Mouse (Mus musculus) CH12.LX (cell line): ENCODE measurements around the gene Ttc25. TPM values are rescaled to one million over a fixed set of nuclear protein-coding genes. Genes with fewer than 3 reads are reported as not detected.

Experiments used
- DNase-seq: peaks from one replicate; pipeline ENCODE4 v3.0.0-alpha.2; 2013; ENCODE audit errors: extremely low read depth
- H3K27ac ChIP-seq: 2 replicates; pipeline ENCODE4 v1.5.1; 2012; ENCODE audit warnings: low read depth, mild to moderate bottlenecking, control low read depth, moderate library complexity; ENCODE audit not compliant: insufficient read depth
- H3K27me3 ChIP-seq: replicated peaks from 2 replicates; pipeline ENCODE3; 2012; ENCODE audit warnings: inconsistent platforms
- H3K36me3 ChIP-seq, 2 experiments: replicated peaks in 1 of 2; 2 replicates each; pipeline versions ENCODE3 to v1.6.1; 2012; ENCODE audit warnings: inconsistent platforms in 1 of 2, low read length in 1 of 2, mild to moderate bottlenecking in 1 of 2, mixed read lengths in 1 of 2, moderate library complexity in 1 of 2; ENCODE audit not compliant: control insufficient read depth in 1 of 2, insufficient read depth in 1 of 2
- H3K4me1 ChIP-seq, 2 experiments: 2 replicates each; pipeline ENCODE4 v1.6.1; 2012; ENCODE audit warnings: inconsistent platforms in 1 of 2, moderate library complexity in 1 of 2; ENCODE audit not compliant: insufficient read depth in 2 of 2, control insufficient read depth in 1 of 2
- H3K4me2 ChIP-seq: 2 replicates; pipeline ENCODE4 v1.6.1; 2012; ENCODE audit warnings: low read depth, mild to moderate bottlenecking, control low read depth; ENCODE audit not compliant: poor library complexity, insufficient read depth, severe bottlenecking
- H3K4me3 ChIP-seq, 3 experiments: fragments of 150-350 bp in 1 of 3; sonication (generic) in 1 of 3; replicated peaks in 1 of 3; 2 replicates each; pipeline versions ENCODE3 to v1.5.1; 2011 to 2012; ENCODE audit warnings: low read depth in 2 of 3, low read length in 2 of 3, mild to moderate bottlenecking in 2 of 3, moderate library complexity in 2 of 3, control low read depth in 1 of 3, improper control_type of control experiment in 1 of 3, inconsistent platforms in 1 of 3, mixed read lengths in 1 of 3; ENCODE audit not compliant: poor library complexity in 1 of 3
- H3K79me2 ChIP-seq: replicated peaks from 2 replicates; pipeline ENCODE4 v1.6.1; 2012; ENCODE audit warnings: mild to moderate bottlenecking, moderate library complexity; ENCODE audit not compliant: control insufficient read depth, poor library complexity, insufficient read depth, severe bottlenecking; ENCODE audit errors: extremely low read depth
- H3K9ac ChIP-seq: 2 replicates; pipeline ENCODE4 v1.6.1; 2012; ENCODE audit warnings: low read depth, mild to moderate bottlenecking, control low read depth, moderate library complexity; ENCODE audit not compliant: insufficient read depth
- H3K9me3 ChIP-seq: replicated peaks from 2 replicates; pipeline ENCODE3; 2012; ENCODE audit warnings: low read length, inconsistent platforms, mixed read lengths
- BHLHE40 ChIP-seq: IDR thresholded peaks from 2 replicates; pipeline ENCODE4 v1.6.1; 2011; ENCODE audit warnings: mild to moderate bottlenecking, low read depth, low read length, improper control_type of control experiment
- CHD2 ChIP-seq: IDR thresholded peaks from 2 replicates; pipeline ENCODE4 v1.6.1; 2011; ENCODE audit warnings: low read length, improper control_type of control experiment
- ELF1 ChIP-seq: IDR thresholded peaks from 2 replicates; pipeline ENCODE4 v1.6.1; 2014; ENCODE audit warnings: low read depth, mild to moderate bottlenecking, inconsistent platforms, low read length, improper control_type of control experiment
- EP300 ChIP-seq: IDR thresholded peaks from 2 replicates; pipeline ENCODE4 v1.6.1; 2011; ENCODE audit warnings: low read length, improper control_type of control experiment
- ETS1 ChIP-seq: conservative IDR thresholded peaks from 2 replicates; pipeline ENCODE4 v1.6.1; 2012; ENCODE audit warnings: low read depth, mild to moderate bottlenecking, inconsistent platforms, low read length, improper control_type of control experiment, moderate library complexity
- GABPA ChIP-seq: IDR thresholded peaks from 2 replicates; pipeline ENCODE4 v1.6.1; 2012; ENCODE audit warnings: low read depth, low read length, improper control_type of control experiment, inconsistent platforms; ENCODE audit not compliant: insufficient replicate concordance
- HCFC1 ChIP-seq: IDR thresholded peaks from 2 replicates; pipeline ENCODE4 v1.6.1; 2012; ENCODE audit warnings: low read depth, mild to moderate bottlenecking, inconsistent platforms, low read length, improper control_type of control experiment
- IRF4 ChIP-seq: IDR thresholded peaks from 2 replicates; pipeline ENCODE4 v1.6.1; 2014; ENCODE audit warnings: low read depth, mild to moderate bottlenecking, inconsistent platforms, low read length, improper control_type of control experiment
- JUND ChIP-seq: conservative IDR thresholded peaks from 2 replicates; pipeline ENCODE4 v1.6.1; 2011; ENCODE audit warnings: low read depth, low read length, improper control_type of control experiment
- KAT2A ChIP-seq: IDR thresholded peaks from 2 replicates; pipeline ENCODE4 v1.6.1; 2012; ENCODE audit warnings: low read length, improper control_type of control experiment, inconsistent platforms; ENCODE audit not compliant: insufficient replicate concordance
- MAX ChIP-seq: IDR thresholded peaks from 2 replicates; pipeline ENCODE4 v1.6.1; 2011; ENCODE audit warnings: low read length, improper control_type of control experiment
- MEF2A ChIP-seq: IDR thresholded peaks from 2 replicates; pipeline ENCODE4 v1.6.1; 2014; ENCODE audit warnings: low read depth, mild to moderate bottlenecking, inconsistent platforms, low read length, improper control_type of control experiment, borderline replicate concordance
- MXI1 ChIP-seq: IDR thresholded peaks from 2 replicates; pipeline ENCODE4 v1.6.1; 2011; ENCODE audit warnings: mild to moderate bottlenecking, low read depth, low read length, improper control_type of control experiment
- MYC ChIP-seq: IDR thresholded peaks from 2 replicates; pipeline ENCODE4 v1.6.1; 2011; ENCODE audit warnings: low read depth, mild to moderate bottlenecking, improper control_type of control experiment, low read length
- PAX5 ChIP-seq: IDR thresholded peaks from 2 replicates; pipeline ENCODE4 v1.6.1; 2012; ENCODE audit warnings: low read length, inconsistent platforms, mixed read lengths
- SIN3A ChIP-seq: IDR thresholded peaks from 2 replicates; pipeline ENCODE4 v1.6.1; 2012; ENCODE audit warnings: low read length, improper control_type of control experiment, inconsistent platforms
- TBP ChIP-seq: conservative IDR thresholded peaks from 2 replicates; pipeline ENCODE4 v1.6.1; 2011; ENCODE audit warnings: low read depth, low read length, improper control_type of control experiment
- TCF12 ChIP-seq: IDR thresholded peaks from 2 replicates; pipeline ENCODE4 v1.6.1; 2014; ENCODE audit warnings: low read depth, mild to moderate bottlenecking, inconsistent platforms, low read length, improper control_type of control experiment
- UBTF ChIP-seq: IDR thresholded peaks from 2 replicates; pipeline ENCODE4 v1.6.1; 2012; ENCODE audit warnings: low read depth, mild to moderate bottlenecking, inconsistent platforms, low read length, improper control_type of control experiment, moderate library complexity
- USF1 ChIP-seq: IDR thresholded peaks from 2 replicates; pipeline ENCODE4 v1.6.1; 2014; ENCODE audit warnings: low read depth, mild to moderate bottlenecking, inconsistent platforms, low read length, improper control_type of control experiment
- ZMIZ1 ChIP-seq: IDR thresholded peaks from 2 replicates; pipeline ENCODE4 v1.6.1; 2012; ENCODE audit warnings: low read depth, mild to moderate bottlenecking, inconsistent platforms, low read length, improper control_type of control experiment
- dilution Hi-C: fragments of 300-500 bp; cut with MboI; formaldehyde crosslinking; loops from 2 replicates; pipeline ENCODE4 v1.14.3; 2020; ENCODE audit warnings: low sequenced_read_pairs; ENCODE audit not compliant: extremely low pct_unique_long_range_greater_than_20kb, extremely low pct_ligation_motif_present
- in situ Hi-C: fragments of 300-500 bp; cut with MboI; formaldehyde crosslinking; loops from 3 replicates; pipeline ENCODE4 v1.14.3; 2019; ENCODE audit warnings: low sequenced_read_pairs, low pct_ligation_motif_present, low pct_unique_long_range_greater_than_20kb, mixed read lengths
- polyA plus RNA-seq: library from polyadenylated mRNA; unstranded; fragments of >175 nt; gene quantifications from 2 replicates; pipeline ENCODE4 v1.2.1, GENCODE M21; 2012; ENCODE audit warnings: low read depth; ENCODE audit not compliant: insufficient read length
- total RNA-seq, 2 experiments: library from RNA; depleted of rRNA; stranded (reverse); fragments of 300-350 nt in 1 of 2; fragments of >200 nt in 1 of 2; gene quantifications; 2 replicates each; pipeline ENCODE4 v1.2.3; 2012 to 2014

Gene Ttc25
- total and polyA plus RNA-seq, 3 experiments = 0.51 to 12.8 (median 1.3) TPM

DNA sequence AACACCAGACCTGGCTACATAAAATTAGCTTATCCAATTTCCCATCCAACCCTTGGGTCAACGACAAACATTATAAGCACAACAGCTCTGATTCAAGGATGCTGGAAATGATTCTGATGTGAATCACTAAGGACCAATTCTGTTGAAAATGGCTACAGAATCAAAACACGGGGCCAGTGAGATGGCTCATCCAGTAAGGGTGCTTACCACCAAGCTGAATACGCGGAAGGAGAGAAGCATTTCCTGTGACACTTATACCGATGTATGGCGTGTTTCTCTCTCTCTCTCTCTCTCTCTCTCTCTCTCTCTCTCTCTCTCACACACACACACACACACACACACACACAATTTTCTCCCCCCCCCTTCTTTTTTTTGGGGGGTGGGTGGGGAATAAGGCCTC, 61.7 kb downstream of the Ttc25 start:
- no peak for DNase-seq
- no peak for TF ChIP-seq TBP
- TF ChIP-seq KAT2A = no peak
- TF ChIP-seq IRF4 = no peak
- no peak for TF ChIP-seq PAX5
- TF ChIP-seq SIN3A = no peak
- TF ChIP-seq MXI1 = no peak
- in situ Hi-C loops (no loop called here), dilution Hi-C loops (no loop called here)
- Histone ChIP-seq H3K27me3 (no peaks in the 10 kb centered on the region), H3K9me3 (no peaks in the 10 kb centered on the region), H3K27ac (no peak overlapping the region), H3K4me2 (no peak overlapping the region), H3K4me1 (peaks cover 14 to 82% of the 10 kb centered on the region in 2 experiments), H3K4me3 (no peak overlapping the region), H3K36me3 (peaks cover 11 to 73% of the 10 kb centered on the region in 2 experiments), H3K79me2 (peaks cover 100% of the 10 kb centered on the region), H3K9ac (no peak overlapping the region)

DNA sequence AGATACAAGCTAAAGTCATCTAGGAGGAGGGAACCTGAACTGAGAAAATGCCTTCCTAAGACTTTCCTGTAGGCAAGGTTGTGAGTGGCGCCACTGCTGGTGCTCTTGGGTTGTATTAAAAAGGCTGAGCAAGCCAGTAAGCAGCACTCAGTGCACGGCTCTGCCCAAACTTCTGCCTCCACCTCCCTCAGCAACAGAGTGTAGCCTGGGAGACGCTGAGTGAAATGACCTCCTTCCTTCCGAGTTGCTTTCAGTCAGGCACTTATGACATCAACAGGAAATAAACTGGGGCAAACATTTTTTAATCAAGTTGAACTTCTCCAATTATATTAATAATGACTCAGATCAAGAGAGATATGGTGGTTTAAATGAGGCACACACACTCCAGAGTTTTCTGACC, 63.4 kb downstream of the Ttc25 start:
- Histone ChIP-seq H3K9me3 (no peaks in the 10 kb centered on the region), H3K4me1 (peaks cover 22 to 89% of the 10 kb centered on the region in 2 experiments), H3K36me3 (peaks cover 5 to 72% of the 10 kb centered on the region in 2 experiments), H3K79me2 (peaks cover 100% of the 10 kb centered on the region), H3K27ac (peak overlapping the region; percentile 88), H3K4me3 (no peak overlapping the region), H3K27me3 (no peaks in the 10 kb centered on the region), H3K4me2 (peak overlapping the region; percentile 91), H3K9ac (peak overlapping the region; percentile 65)
- in situ Hi-C loops (no loop called here), dilution Hi-C loops (no loop called here)
- TF ChIP-seq JUND (peak; percentile 38; the same call in 1 of the 2 replicates), UBTF (no peak), HCFC1 (no peak), ZMIZ1 (no peak), ELF1 (peak; percentile 21; the same call in 1 of the 2 replicates), CHD2 (no peak), EP300 (0 out of 2 replicates have a peak, but pooled peaks have one; percentile 1)
- no peak for DNase-seq

- DNase-seq = no peak
- Histone ChIP-seq H3K36me3 (peaks cover 5 to 69% of the 10 kb centered on the region in 2 experiments), H3K9me3 (no peaks in the 10 kb centered on the region)
These were observed 64.1 kb downstream of the Ttc25 start for GRCm38 (mm10) chr11:100609355-100609996.

More at GRCm38 (mm10) chr11:100609355-100609996, 64.1 kb downstream of the Ttc25 start:
- H3K27me3 ChIP-seq = no peaks in the 10 kb centered on the region
- peak overlapping the region; percentile 65 for H3K9ac ChIP-seq
- dilution Hi-C loops = no loop called here
- H3K4me1 ChIP-seq = peaks cover 22 to 88% of the 10 kb centered on the region in 2 experiments
- H3K4me3 ChIP-seq = no peak overlapping the region
- H3K27ac ChIP-seq = peak overlapping the region; percentile 88
- peaks cover 100% of the 10 kb centered on the region for H3K79me2 ChIP-seq
- in situ Hi-C loops = no loop called here
- TF ChIP-seq IRF4 (peak; percentile 48; the same call in 1 of the 2 replicates), TCF12 (peak; percentile 48; the same call in 1 of the 2 replicates), SIN3A (peak; percentile 33; the same call in 1 of the 2 replicates), GABPA (no peak), MEF2A (peak; percentile 99), ETS1 (peak; percentile 68), MYC (0 out of 2 replicates have a peak, but pooled peaks have one; percentile 70), EP300 (0 out of 2 replicates have a peak, but pooled peaks have one; percentile 28), MAX (no peak), BHLHE40 (peak; percentile 39; the same call in 1 of the 2 replicates), USF1 (no peak), CHD2 (no peak), TBP (peak; percentile 48; the same call in 1 of the 2 replicates)
- peak overlapping the region; percentile 91 for H3K4me2 ChIP-seq
